Mouse (Mus musculus) bone marrow macrophage, adult 2 months (primary cell): ENCODE results near the gene Qser1.

ENCODE experiments used
- CTCF ChIP-seq: IDR thresholded peaks from 2 replicates; pipeline ENCODE4 v1.5.1; 2012; ENCODE audit warnings: low read depth, mild to moderate bottlenecking, low read length, moderate library complexity
- POLR2A ChIP-seq: IDR thresholded peaks from 2 replicates; pipeline ENCODE4 v1.6.1; 2012; ENCODE audit warnings: mild to moderate bottlenecking, low read depth, low read length, borderline replicate concordance

DNA sequence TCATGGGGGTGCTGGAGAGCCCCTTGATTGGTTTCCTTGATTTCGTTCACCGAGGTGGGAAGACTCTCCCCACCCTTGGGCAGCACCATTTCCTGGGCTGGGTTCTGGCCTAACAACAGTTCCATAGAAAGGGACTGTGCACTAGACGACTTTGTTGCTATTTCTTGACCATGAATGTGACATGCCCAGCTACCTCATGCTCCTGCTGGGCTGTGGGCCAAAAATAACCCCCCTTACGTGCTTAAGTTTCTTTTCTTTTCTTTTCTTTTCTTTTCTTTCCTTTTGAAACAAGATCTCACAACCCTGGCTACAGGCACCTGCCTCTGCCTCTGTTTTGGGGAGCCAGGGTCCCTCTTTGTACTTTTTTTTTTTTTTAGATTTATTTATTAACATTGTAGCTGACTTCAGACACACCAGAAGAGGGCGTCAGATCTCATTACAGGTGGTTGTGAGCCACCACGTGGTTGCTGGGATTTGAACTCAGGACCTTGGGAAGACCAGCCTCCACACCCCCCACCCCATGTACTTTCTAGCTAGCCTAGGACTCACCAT lies 106.7 kb downstream of the Qser1 start:
- TF ChIP-seq POLR2A: no peak
- TF ChIP-seq CTCF: no peak
